Mouse (Mus musculus) G1E-ER4 (cell line): ENCODE results near the gene Hrct1. TPM values are rescaled to one million over a fixed set of nuclear protein-coding genes. Genes with fewer than 3 reads are reported as not detected.

Experiments
- GATA1 ChIP-seq: IDR thresholded peaks from one replicate; pipeline ENCODE4 v1.8.0; 2012; ENCODE audit warnings: low read length, inconsistent platforms
- polyA plus RNA-seq: library from polyadenylated mRNA; stranded (reverse); fragments of >175 nt; gene quantifications from 2 replicates; pipeline ENCODE4 v1.2.3, GENCODE M21; 2012

Hrct1 gene
- polyA plus RNA-seq, 1 experiment = not detected

- no peak for TF ChIP-seq GATA1
These were observed 6.3 kb upstream of the Hrct1 start for GRCm38 (mm10) chr4:43720491-43721228.

DNA sequence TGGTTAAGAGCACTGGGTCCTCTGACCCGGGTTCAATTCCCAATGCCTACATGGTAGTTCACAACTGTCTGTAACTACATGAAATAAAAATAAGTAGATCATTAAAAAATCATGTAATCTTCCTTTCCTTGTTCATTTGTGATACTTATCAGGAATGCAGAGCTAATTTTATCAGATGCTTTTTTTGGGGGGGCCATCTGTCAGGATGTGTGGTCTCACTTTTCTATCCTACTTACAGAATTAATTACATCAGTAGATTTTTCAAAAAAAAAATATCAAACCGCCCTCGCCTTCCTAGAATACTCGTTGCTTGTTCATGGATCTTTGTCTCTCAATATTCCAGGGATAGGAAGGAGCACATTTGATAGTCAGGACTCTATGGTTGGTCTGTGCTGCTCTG is 4.8 kb upstream of the Hrct1 start:
- TF ChIP-seq GATA1 = no peak

DNA sequence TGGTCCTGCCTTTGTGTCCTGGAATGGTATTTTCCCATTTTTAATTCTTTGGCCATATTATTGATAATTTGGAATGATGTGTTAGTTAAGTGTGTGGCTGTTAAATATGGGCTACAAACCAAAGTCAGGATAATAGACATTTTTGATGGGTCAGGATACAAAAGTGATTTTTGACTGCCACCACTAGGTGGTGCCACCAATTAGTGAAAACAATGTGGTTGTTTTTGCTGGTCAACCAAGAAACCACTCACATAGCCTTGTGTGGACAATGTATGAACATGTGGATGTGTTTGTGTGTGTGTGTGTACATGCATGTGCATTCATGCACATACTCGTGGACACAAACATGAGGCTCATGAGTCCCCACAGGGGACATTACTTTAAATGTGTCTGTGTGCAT is 2.2 kb upstream of the Hrct1 start:
- no peak for TF ChIP-seq GATA1

GRCm38 (mm10) chr4:43726228-43726993 is 577 bp upstream of the Hrct1 start:
- TF ChIP-seq GATA1 = no peak

DNA sequence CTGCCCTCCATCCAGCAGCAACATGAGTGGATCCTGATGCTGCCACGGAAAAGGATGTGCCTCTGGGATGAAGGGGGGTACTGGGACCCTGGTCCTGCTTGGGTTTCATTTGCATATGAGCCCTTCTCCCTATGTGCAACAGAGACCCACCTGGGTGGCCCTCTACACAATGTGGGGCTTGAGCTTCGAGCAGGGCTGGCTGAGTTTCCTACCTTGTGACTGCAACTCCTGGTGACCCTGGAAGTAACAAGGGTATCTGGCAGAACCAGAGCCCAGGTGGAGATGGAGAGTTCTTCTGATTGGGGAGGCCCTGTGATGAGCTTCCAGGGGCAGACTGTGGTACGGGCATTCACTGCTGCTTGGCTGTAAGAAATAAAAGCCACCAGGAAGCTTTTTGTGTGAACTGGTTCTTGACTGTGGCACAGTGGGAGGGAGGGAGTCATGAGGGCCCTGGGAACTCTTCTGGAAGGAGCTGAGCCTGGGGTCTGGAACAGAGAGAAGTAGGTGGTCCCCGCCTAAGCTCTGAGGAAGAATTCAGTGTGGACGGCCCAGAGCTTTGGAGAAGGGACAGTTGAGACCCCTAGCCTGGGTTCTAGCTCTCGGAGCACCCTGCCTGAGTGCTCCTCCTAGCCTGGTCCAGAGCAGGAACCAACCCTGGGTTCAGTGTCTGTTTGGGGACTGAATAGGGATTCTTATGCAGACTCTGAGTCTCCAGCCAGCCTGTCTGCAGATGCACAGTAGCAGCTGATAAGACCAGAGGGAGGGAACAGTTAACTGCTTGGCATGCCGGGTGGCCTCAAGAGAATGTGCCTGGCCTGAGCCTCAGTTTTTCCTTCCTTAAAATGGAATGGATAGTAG is 959 bp downstream of the Hrct1 start:
- TF ChIP-seq GATA1 = no peak

DNA sequence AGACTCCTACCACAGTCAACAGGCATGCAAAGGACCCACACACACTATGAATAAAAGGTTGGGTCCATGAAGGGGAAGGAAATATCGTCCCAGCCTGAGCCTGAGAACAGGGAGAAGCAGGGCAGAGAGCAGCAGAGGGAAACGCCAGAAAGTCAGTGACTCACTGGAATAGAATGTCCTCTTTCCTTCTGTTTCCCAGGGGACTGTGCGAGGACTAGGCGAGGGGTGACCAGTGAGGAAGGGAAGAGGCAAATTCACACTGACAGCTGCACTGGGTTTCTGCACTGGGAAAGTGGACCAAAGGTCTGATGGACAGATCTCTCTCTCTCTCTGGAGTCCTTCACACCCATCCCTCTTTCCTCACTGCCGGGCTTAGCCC is 1.6 kb downstream of the Hrct1 start:
- no peak for TF ChIP-seq GATA1

DNA sequence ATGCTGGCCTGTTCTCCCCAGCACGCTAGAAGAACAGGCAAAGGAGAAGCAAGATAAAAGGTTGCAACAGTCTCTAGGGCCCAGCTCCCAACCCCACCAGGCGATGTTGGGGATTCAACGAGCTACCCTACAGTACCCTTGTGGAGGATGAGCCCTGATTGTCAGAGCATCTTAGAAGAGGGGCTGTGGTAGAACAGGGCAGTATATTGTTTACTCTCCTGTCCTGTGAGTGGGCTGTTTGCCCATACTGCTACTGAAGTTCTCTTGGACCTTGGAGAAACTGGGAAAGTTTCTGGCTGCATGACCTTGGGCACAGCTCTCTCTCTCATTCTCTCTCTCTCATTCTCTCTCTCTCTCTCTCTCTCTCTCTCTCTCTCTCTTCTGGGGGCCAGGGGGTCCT is 2.1 kb downstream of the Hrct1 start:
- no peak for TF ChIP-seq GATA1

DNA sequence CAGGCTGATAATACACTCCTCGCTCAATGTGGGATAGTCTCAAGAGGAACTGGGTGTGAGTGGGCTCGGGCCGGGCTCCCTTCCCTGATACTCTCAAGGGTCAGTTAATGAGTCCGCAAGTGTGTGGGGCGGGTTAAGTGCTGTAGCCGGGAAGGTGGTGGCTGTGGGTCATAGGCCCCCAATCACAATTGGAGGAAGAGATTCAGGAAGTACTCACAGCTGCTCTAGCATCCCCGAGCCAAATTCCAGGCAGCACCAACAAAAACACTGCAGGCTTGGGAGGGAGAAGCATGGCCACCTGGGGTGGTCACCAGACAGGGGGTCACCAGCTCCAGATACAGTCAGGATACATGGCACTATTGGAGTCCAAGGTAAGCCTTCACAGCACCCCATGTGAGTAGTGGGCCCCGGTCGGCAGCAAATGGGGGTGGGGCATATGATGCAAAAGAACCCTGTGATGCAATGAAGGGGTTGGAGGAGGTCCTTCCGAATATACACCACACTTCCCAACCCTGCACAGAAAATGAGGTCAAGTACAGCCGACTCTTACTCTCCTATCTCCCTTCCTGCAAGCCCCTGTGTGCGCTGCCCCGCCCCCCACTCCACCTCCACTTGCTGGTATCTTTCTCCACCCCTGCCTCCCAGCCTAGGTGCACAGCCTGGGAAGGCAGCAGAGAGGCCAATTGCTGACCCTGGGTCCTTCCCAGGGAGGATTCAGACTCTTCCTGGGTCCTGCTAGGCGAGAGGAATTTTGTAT is 3.0 kb downstream of the Hrct1 start, which contains the start of gene Spaar:
Spaar (plus strand) TSS at position 241 of the 757 bp plus-strand sequence.
- TF ChIP-seq GATA1 = no peak

DNA sequence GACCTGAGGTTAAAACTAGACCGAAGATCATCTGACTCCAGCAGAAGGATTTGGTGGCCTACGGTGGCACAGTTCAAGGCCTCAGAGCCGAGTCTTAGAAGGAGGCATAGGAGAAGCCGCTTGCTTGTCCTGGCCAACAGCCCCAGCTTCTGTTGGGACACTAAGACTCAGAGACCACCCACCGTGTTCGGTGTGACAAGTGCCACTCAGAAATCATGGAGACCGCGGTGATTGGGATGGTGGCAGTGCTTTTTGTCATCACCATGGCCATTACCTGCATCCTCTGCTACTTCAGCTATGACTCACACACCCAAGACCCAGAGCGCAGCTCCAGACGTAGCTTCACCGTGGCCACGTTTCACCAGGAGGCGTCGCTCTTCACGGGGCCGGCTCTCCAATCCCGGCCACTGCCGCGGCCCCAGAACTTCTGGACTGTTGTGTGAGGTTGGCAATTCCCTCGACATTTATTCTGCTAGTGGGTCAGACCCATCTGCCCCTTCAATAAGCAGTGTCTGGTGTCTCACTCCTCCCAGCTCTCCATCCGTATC is 3.8 kb downstream of the Hrct1 start:
- no peak for TF ChIP-seq GATA1

DNA sequence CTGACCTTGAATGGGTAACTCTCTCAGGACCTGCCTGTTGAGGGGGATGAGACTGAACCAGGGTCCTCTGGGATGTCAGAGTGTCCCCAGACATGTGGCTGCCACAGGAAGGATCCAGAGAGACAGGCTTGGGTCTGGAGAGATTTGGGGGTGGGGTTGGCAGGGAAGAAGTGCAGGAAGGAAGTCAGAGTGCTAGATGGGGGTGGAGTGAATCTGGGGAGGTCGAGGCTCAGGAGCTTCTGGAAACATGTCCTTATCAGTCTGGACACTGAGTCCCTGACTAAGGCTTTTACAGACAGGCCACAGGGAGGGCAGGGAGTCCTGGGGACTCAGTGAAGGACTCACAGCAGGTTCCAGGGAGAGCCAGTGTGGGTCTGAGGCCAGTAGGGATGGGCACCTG is 5.2 kb downstream of the Hrct1 start:
- no peak for TF ChIP-seq GATA1

DNA sequence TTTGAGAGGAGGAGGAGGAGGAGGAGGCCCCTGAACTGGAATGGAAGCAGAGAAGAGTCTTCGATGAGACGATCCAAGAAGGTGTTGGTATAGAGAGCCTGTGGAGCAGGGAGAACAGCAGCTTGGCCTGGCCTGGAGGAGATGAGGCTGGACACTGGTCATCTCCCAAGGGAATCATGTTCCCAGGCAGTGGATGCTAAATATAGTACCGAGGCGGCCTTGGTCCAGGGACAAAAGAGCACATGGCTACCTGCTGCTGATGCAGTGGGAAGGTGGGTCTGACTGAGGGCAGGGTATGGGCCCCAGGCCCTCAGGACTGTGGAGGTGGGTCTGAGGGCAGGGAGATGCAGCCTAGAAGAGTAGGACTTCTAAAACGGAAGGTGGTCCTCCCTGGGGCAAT is 6.2 kb downstream of the Hrct1 start:
- no peak for TF ChIP-seq GATA1

DNA sequence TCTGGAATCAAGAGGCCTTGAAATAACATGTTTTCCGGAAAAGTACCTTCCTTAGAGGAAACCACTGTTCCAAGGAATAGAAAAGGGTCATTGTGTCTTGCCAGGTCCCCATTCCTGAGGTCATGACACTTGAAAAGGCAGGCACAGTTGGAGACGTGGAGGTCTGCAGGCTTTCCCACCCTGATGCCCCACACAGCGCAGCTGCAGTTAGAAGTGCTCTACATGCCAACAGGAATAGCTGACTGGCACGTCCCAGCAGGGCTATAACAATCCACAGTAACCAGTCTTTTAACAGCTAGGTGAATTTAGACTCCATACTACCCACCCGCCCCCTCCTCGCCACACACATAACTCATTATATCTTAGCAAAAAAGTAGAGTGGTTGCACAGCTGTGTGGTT is 10.2 kb downstream of the Hrct1 start:
- TF ChIP-seq GATA1 = no peak

DNA sequence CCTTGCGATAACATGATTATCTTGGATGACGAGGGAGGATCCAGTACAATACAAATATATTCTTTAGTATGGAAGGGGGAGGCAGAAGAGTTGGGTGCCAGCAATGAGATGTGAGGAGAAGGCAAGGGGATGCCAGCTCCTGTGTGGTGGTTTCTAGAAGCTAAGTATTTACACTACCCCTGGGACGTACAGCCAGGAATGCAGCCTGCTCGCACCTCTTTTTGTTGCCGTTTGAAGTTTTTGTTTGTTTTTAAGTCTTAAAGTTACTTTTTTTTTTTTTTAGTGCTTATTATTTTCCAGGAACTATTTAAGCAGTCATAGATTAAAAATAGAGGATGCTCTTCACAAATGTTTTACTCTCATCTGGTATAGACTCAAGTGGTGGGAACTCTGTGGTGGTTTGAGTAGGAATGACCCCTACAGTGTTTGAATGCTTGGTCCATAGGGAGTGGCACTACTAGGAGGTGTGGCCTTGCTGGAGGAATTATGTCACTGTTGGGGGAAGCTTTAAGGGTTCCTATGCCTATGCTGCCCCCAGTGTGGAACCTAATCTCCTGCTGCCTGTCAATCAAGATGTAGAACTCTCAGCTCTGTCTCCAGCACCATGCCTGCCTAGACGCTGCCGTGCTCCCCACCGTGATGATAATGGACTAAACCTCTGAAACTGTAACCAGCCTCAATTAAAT is 12.1 kb downstream of the Hrct1 start:
- no peak for TF ChIP-seq GATA1

DNA sequence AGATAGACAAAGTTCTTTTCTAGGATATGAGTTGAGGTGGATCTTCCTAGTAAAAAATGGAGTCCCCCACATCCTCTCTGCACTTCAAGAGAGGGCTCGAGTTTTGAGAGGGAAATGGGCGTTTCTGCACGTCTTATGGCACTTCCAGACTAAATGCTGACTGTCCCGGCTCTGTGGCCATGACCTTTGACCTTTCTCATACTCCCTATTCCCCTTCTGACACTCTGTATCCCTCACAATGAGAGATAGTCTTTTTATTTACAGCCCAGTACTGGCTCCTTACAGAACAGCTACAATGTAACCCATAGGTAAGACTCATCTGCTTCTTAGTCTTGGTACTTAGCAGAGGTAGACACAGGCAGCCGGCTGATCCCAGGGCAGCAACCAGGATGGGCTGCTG is 14.5 kb downstream of the Hrct1 start:
- TF ChIP-seq GATA1 = no peak
